Mouse (Mus musculus): ENCODE results near the gene Pigk. TPM values are rescaled to one million over a fixed set of nuclear protein-coding genes. Genes with fewer than 3 reads are reported as not detected.

Pigk gene
- total RNA-seq, 2 experiments from 2014 or later: 26.8 to 27.9 TPM

- no peak for DNase-seq
These were observed 227.8 kb downstream of the Pigk start for GRCm38 (mm10) chr3:152941671-152942070.

GRCm38 (mm10) chr3:152942985-152943384 is 229.1 kb downstream of the Pigk start:
- DNase-seq: no peak

GRCm38 (mm10) chr3:152944766-152945165 is 230.9 kb downstream of the Pigk start:
- no peak for DNase-seq

GRCm38 (mm10) chr3:152947031-152947640 is 233.2 kb downstream of the Pigk start:
- no peak for DNase-seq

- DNase-seq: no peak
These were observed 234.7 kb downstream of the Pigk start for GRCm38 (mm10) chr3:152948556-152948955.

GRCm38 (mm10) chr3:152949233-152949777 is 235.4 kb downstream of the Pigk start:
- no peak for DNase-seq

- DNase-seq: no peak
These were observed 236.4 kb downstream of the Pigk start for GRCm38 (mm10) chr3:152950299-152950698.

GRCm38 (mm10) chr3:152950914-152951313 is 237.0 kb downstream of the Pigk start:
- DNase-seq: no peak

GRCm38 (mm10) chr3:152951634-152952545 is 238.0 kb downstream of the Pigk start:
- no peak for DNase-seq

- DNase-seq: no peak
These were observed 242.1 kb downstream of the Pigk start for GRCm38 (mm10) chr3:152956038-152956437.

GRCm38 (mm10) chr3:152956771-152957170 is 242.9 kb downstream of the Pigk start:
- no peak for DNase-seq

GRCm38 (mm10) chr3:152958358-152959150 is 244.7 kb downstream of the Pigk start:
- DNase-seq: peak; percentile 48

GRCm38 (mm10) chr3:152961855-152962376 is 248.0 kb downstream of the Pigk start:
- DNase-seq: no peak

- DNase-seq: no peak
These were observed 256.0 kb downstream of the Pigk start for GRCm38 (mm10) chr3:152969774-152970347.

- DNase-seq: no peak
These were observed 257.5 kb downstream of the Pigk start for GRCm38 (mm10) chr3:152971373-152971772.

- no peak for DNase-seq
These were observed 265.7 kb downstream of the Pigk start for GRCm38 (mm10) chr3:152979481-152980092.

GRCm38 (mm10) chr3:152980431-152980830 is 266.5 kb downstream of the Pigk start:
- peak; percentile 14 for DNase-seq

GRCm38 (mm10) chr3:152980978-152981974 is 267.4 kb downstream of the Pigk start:
- peak; percentile 10 for DNase-seq

GRCm38 (mm10) chr3:152981988-152982387 is 268.1 kb downstream of the Pigk start, which contains the start of gene St6galnac5:
Gene St6galnac5 (minus strand): TSS chr3:152982246.
- no peak for DNase-seq

GRCm38 (mm10) chr3:152990787-152991186 is 276.9 kb downstream of the Pigk start:
- DNase-seq: no peak
